Mouse (Mus musculus) yolk sac, embryonic 10.5 days (tissue): ENCODE results near the gene Haspin.

Source experiments
- DNase-seq: peaks from one replicate; pipeline ENCODE4 v3.0.0-alpha.2; 2017; ENCODE audit warnings: low spot score

Gene Haspin

DNA sequence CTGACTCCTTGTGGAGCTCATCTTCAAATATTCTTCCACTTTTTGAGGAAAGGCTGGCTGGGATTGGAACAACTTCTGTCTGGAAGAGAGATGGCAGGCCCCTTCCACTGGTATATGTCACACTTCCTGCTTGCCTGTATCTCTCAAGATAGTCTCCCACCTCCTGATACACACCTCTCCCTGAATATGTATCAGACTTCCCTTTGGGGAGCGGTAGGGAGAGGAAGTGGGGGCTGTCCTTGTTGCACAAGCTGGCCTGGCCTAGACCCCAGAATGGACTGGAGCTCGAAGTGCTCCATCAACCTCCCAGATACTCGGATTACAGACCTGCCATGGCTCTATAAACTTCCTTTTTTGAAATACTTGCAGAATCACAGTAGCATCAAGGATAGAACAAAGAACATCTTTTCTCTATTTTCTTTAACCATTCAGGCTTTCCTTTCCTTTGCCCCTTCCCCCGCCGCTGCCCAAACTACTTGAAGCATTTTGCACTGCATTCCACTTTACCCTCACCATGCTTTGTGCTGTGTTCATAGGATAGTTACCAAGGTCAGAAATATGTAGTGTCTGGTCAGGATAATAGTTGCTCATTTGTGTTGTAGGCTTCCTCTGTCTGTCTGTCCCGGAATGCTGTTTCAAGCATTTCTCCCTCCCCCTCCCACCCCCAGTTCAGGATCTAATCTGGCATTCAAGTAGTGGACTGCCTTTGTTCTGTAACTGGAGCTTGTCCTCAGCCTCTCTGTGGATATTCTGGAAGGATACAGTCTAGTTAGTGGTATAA, 50.2 kb downstream of the Haspin start:
- no peak for DNase-seq
